Mouse (Mus musculus): ENCODE data around the gene Snip1.

- no peak for TF ChIP-seq GATA1 (IDR thresholded peaks at IDR 0.05; ENCODE audit: borderline replicate concordance, low read length)
- no peak for TF ChIP-seq FLI1 (IDR thresholded peaks at IDR 0.05; ENCODE audit: low read length)
These were observed 7.4 kb upstream of the Snip1 start for GRCm38 (mm10) chr4:125059025-125059424.
